Mouse (Mus musculus): ENCODE results near the gene Irf4. TPM values are rescaled to one million over a fixed set of nuclear protein-coding genes. Genes with fewer than 3 reads are reported as not detected.

The Irf4 gene
- polyA plus RNA-seq, 1 experiment from 2014 or later: 0.12 TPM

DNA sequence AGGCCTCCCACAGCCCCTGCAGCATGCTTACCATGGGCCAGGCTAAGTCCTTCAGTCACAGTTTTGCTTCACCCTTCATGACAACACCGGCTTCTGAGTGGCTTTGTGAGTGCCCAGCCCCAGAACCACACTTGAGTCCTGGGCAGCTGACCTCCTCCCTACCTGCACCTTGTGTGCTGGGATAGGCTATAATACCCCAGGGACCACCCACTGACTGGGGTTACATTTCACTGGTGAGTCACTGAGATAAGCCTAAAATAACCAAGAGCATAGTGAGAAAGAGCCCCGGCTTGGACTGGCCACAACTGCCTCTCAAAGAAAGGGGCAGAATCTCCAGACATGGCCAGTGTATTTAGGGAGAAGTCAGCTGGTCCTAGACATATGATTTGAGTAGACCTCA lies 32.9 kb downstream of the Irf4 start:
- WGBS: 16% methylated on average over 2 of the region's 2 CpGs
- Histone ChIP-seq H3K9me3 (ENCODE audit: control insufficient read depth) (no peaks in the 10 kb centered on the region), H3K4me3 (ENCODE audit: low read depth, low read length) (no peak overlapping the region), H3K27me3 (replicated peaks; ENCODE audit: control insufficient read depth, insufficient read depth, low read length) (no peaks in the 10 kb centered on the region), H3K9ac (ENCODE audit: low read depth, low read length) (no peak overlapping the region), H3K27ac (ENCODE audit: low read depth, low read length) (no peak overlapping the region), H3K4me1 (replicated peaks; ENCODE audit: control insufficient read depth, insufficient read depth, low read length) (no peaks in the 10 kb centered on the region), H3K4me2 (replicated peaks; ENCODE audit: low read depth) (no peak overlapping the region), H3K36me3 (ENCODE audit: control insufficient read depth, insufficient read depth) (no peaks in the 10 kb centered on the region)
- no peak for ATAC-seq
- TF ChIP-seq CTCF (IDR thresholded peaks at IDR 0.05; ENCODE audit: low read depth): no peak

DNA sequence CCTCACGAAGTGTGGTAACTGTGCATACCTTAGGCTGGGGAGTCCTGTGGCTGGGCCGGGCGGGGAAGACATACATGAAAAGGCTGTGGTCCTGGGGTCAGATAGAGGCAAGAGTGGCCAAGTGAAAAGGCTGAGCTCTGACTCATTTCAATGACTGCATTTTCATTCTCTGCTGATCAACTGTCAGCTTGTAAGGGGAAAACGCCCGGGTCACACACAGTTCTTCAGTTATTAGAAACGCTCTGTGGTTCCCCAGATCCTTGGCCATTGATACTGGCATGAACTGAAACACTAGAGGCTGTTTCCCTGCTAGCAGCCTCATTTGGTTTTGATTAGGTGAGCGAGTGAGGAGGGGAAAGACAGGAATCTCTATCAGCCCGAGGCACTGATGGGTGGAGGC lies 33.4 kb downstream of the Irf4 start:
- 52% methylated on average over 8 of the region's 8 CpGs for WGBS
- no peak for ATAC-seq
- no peak overlapping the region for H3K9ac ChIP-seq (ENCODE audit: low read depth, low read length)

DNA sequence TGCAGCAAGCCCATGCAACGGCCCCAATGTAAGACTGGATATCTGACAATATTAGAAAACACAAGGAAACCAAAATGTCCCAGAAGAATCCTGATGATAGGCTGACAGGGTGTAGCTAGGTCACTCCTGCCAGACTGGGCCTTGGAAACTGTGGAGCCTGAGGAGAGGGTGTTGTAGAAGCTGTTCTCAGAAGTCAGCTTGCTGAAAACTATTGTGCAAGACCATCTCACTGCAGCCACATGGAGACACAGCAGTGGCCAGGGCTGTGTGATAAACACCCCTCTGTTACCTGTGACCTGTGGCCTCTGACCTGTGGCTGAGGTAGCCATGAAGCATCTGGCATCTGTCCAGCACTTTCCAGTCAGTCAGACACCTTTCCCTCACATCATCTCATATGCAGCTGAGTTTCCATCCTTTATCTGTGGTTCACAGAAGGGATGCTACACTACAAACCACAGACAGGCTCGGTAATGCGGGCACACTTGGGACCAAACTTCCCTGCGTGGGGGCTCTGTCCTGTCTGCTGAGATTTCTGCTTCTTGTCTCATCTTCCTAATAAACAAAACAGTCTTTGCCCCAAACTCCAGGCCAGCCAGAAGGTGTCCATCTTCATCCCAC lies 36.5 kb downstream of the Irf4 start:
- no peaks in the 10 kb centered on the region for H3K27me3 ChIP-seq (replicated peaks; ENCODE audit: control insufficient read depth, insufficient read depth, low read length)
- H3K4me1 ChIP-seq (replicated peaks; ENCODE audit: control insufficient read depth, insufficient read depth, low read length): no peaks in the 10 kb centered on the region
- TF ChIP-seq CTCF (IDR thresholded peaks at IDR 0.05; ENCODE audit: low read depth): no peak
- no peak for ATAC-seq
- H3K9me3 ChIP-seq (ENCODE audit: control insufficient read depth): no peaks in the 10 kb centered on the region
- H3K9ac ChIP-seq (ENCODE audit: low read depth, low read length): no peak overlapping the region
- 75% methylated on average over 4 of the region's 4 CpGs for WGBS
- H3K36me3 ChIP-seq (ENCODE audit: control insufficient read depth, insufficient read depth): no peaks in the 10 kb centered on the region
- H3K4me3 ChIP-seq (ENCODE audit: low read depth, low read length): no peak overlapping the region
- no peak overlapping the region for H3K27ac ChIP-seq (ENCODE audit: low read depth, low read length)
- H3K4me2 ChIP-seq (replicated peaks; ENCODE audit: low read depth): no peak overlapping the region

More for the DNA sequence above, 33.4 kb downstream of the Irf4 start:
- H3K27me3 ChIP-seq (replicated peaks; ENCODE audit: control insufficient read depth, insufficient read depth, low read length): no peaks in the 10 kb centered on the region
- TF ChIP-seq CTCF (IDR thresholded peaks at IDR 0.05; ENCODE audit: low read depth): no peak
- no peak overlapping the region for H3K4me2 ChIP-seq (replicated peaks; ENCODE audit: low read depth)
- no peaks in the 10 kb centered on the region for H3K36me3 ChIP-seq (ENCODE audit: control insufficient read depth, insufficient read depth)
- no peak overlapping the region for H3K27ac ChIP-seq (ENCODE audit: low read depth, low read length)
- H3K4me1 ChIP-seq (replicated peaks; ENCODE audit: control insufficient read depth, insufficient read depth, low read length): no peaks in the 10 kb centered on the region
- H3K4me3 ChIP-seq (ENCODE audit: low read depth, low read length): no peak overlapping the region
- H3K9me3 ChIP-seq (ENCODE audit: control insufficient read depth): no peaks in the 10 kb centered on the region

DNA sequence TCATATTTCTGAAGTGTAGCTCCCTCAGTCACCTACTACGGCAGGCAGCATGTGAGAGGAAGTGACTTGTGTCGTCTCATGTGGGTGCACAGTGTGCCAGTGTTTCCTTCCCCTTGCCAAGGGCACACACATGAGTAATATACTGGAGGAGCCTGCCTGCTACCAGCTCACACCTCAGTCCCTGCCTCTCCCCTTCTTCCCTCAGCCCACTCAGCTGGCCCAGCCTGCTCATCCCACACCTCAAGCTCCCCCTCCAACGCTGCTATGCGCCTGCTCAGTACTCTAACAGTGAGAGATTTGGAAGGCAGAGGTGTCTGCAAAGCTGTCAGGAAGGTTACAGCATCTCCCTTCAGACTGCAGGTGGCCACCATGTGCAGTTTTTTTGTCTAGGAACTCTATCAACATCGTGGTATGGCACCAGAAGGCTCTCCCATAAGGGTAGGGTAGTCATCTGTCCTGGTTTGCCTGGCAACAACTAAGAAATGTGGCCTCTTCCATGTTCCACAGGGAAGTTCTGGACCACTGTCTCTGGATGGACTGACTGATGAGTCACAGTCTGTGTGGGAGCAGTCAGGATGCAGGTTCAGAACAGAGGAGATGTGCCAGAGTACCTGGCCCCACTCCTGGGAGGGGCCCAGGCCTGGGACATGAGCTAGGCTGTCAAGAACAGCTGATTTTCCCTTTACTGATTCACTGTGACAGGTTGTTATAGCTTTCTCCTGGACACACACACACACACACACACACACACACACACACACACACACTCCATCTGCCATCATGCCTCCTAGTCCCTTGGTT lies 37.4 kb downstream of the Irf4 start:
- H3K4me1 ChIP-seq (replicated peaks; ENCODE audit: control insufficient read depth, insufficient read depth, low read length): no peaks in the 10 kb centered on the region
- no peak overlapping the region for H3K27ac ChIP-seq (ENCODE audit: low read depth, low read length)
- no peak overlapping the region for H3K9ac ChIP-seq (ENCODE audit: low read depth, low read length)
- H3K36me3 ChIP-seq (ENCODE audit: control insufficient read depth, insufficient read depth): no peaks in the 10 kb centered on the region
- no peaks in the 10 kb centered on the region for H3K27me3 ChIP-seq (replicated peaks; ENCODE audit: control insufficient read depth, insufficient read depth, low read length)
- ATAC-seq: no peak
- 70% methylated on average over 5 of the region's 5 CpGs for WGBS
- H3K4me2 ChIP-seq (replicated peaks; ENCODE audit: low read depth): no peak overlapping the region
- no peak for TF ChIP-seq CTCF (IDR thresholded peaks at IDR 0.05; ENCODE audit: low read depth)
- no peak overlapping the region for H3K4me3 ChIP-seq (ENCODE audit: low read depth, low read length)
- no peaks in the 10 kb centered on the region for H3K9me3 ChIP-seq (ENCODE audit: control insufficient read depth)

DNA sequence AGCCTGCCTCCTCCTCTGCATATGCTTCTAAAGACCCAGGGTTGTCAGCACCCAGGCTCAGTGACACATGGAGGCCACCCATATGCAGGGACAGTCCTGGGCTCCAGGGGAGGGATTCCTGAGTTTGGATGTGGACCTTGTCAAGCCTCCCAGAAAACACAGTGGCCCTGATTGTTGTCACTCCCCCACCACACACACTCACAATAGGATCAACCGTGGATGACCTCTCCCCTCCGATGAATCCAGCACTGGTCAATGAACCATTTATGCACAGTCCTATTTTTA lies 38.0 kb downstream of the Irf4 start:
- H3K9me3 ChIP-seq (ENCODE audit: control insufficient read depth): no peaks in the 10 kb centered on the region
- TF ChIP-seq CTCF (IDR thresholded peaks at IDR 0.05; ENCODE audit: low read depth): no peak
- no peak overlapping the region for H3K4me2 ChIP-seq (replicated peaks; ENCODE audit: low read depth)
- WGBS: 81% methylated on average over 2 of the region's 2 CpGs
- H3K27ac ChIP-seq (ENCODE audit: low read depth, low read length): no peak overlapping the region
- no peak for ATAC-seq
- no peak overlapping the region for H3K4me3 ChIP-seq (ENCODE audit: low read depth, low read length)
- H3K4me1 ChIP-seq (replicated peaks; ENCODE audit: control insufficient read depth, insufficient read depth, low read length): no peaks in the 10 kb centered on the region
- H3K27me3 ChIP-seq (replicated peaks; ENCODE audit: control insufficient read depth, insufficient read depth, low read length): no peaks in the 10 kb centered on the region
- H3K9ac ChIP-seq (ENCODE audit: low read depth, low read length): no peak overlapping the region
- H3K36me3 ChIP-seq (ENCODE audit: control insufficient read depth, insufficient read depth): no peaks in the 10 kb centered on the region

DNA sequence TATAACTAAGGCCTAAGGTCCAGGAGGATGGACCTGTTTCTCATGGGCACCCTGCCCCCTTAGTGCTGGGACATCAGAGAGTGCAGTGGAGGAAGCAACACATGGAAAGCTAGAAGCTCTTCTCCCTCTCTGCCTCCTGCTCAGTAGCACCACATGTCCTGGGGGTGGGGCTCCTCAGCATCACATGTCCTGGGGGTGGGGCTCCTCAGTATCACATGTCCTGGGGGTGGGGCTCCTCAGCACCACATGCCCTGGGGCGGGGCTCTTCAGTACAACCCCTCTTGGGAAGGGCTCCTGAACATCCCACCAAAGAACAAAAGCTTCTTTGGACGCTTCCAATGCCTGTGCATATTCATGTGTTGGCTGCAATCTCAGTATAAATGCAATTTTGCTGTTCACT lies 38.5 kb downstream of the Irf4 start:
- WGBS: 89% methylated on average over 2 of the region's 2 CpGs
- Histone ChIP-seq H3K4me2 (replicated peaks; ENCODE audit: low read depth) (no peak overlapping the region), H3K4me3 (ENCODE audit: low read depth, low read length) (no peak overlapping the region), H3K9me3 (ENCODE audit: control insufficient read depth) (no peaks in the 10 kb centered on the region), H3K27me3 (replicated peaks; ENCODE audit: control insufficient read depth, insufficient read depth, low read length) (no peaks in the 10 kb centered on the region), H3K9ac (ENCODE audit: low read depth, low read length) (no peak overlapping the region), H3K36me3 (ENCODE audit: control insufficient read depth, insufficient read depth) (no peaks in the 10 kb centered on the region), H3K4me1 (replicated peaks; ENCODE audit: control insufficient read depth, insufficient read depth, low read length) (no peaks in the 10 kb centered on the region), H3K27ac (ENCODE audit: low read depth, low read length) (no peak overlapping the region)
- ATAC-seq: no peak
- TF ChIP-seq CTCF (IDR thresholded peaks at IDR 0.05; ENCODE audit: low read depth): no peak
